Mouse (Mus musculus): ENCODE data around the gene Dnajb11.

Dnajb11 gene

GRCm38 (mm10) chr16:22857431-22858113, at the start of gene Dnajb11, which contains the start of gene Tbccd1:
Gene Dnajb11, plus strand, starts transcription at chr16:22857845.
Gene Tbccd1, minus strand, starts transcription at chr16:22857669.
- DNase-seq, result peak; percentile 99 to 100

- no peak for DNase-seq
Observed at GRCm38 (mm10) chr16:22811477-22811876, 46.2 kb upstream of the Dnajb11 start, which contains the start of gene Crygs. Gene Crygs, minus strand, starts transcription at chr16:22811577.

- DNase-seq, result no peak
Observed at GRCm38 (mm10) chr16:22820731-22821130, 36.9 kb upstream of the Dnajb11 start.

- DNase-seq, result no peak
Observed at GRCm38 (mm10) chr16:22832932-22833525, 24.6 kb upstream of the Dnajb11 start.

GRCm38 (mm10) chr16:22839146-22839857, 18.3 kb upstream of the Dnajb11 start:
- DNase-seq, result no peak

GRCm38 (mm10) chr16:22842871-22843270, 14.8 kb upstream of the Dnajb11 start:
- DNase-seq, result no peak

- peak; percentile 94 to 95 for DNase-seq
Observed at GRCm38 (mm10) chr16:22844061-22844801, 13.4 kb upstream of the Dnajb11 start.

- no peak for DNase-seq
Observed at GRCm38 (mm10) chr16:22844834-22845233, 12.8 kb upstream of the Dnajb11 start.

GRCm38 (mm10) chr16:22845481-22845880, 12.2 kb upstream of the Dnajb11 start:
- DNase-seq, result peak; percentile 64 to 78

GRCm38 (mm10) chr16:22847686-22848085, 10.0 kb upstream of the Dnajb11 start:
- no peak for DNase-seq

GRCm38 (mm10) chr16:22848331-22848730, 9.3 kb upstream of the Dnajb11 start:
- DNase-seq, result no peak

GRCm38 (mm10) chr16:22852709-22853108, 4.9 kb upstream of the Dnajb11 start:
- DNase-seq, result no peak

- DNase-seq, result no peak
Observed at GRCm38 (mm10) chr16:22856773-22857172, 872 bp upstream of the Dnajb11 start.

GRCm38 (mm10) chr16:22872397-22872796, 14.8 kb downstream of the Dnajb11 start:
- DNase-seq, result no peak

GRCm38 (mm10) chr16:22873369-22873768, 15.7 kb downstream of the Dnajb11 start:
- no peak for DNase-seq

- DNase-seq, result peak in 1 of 2 experiments; percentile 60
Observed at GRCm38 (mm10) chr16:22876218-22877043, 18.8 kb downstream of the Dnajb11 start.

GRCm38 (mm10) chr16:22877660-22878390, 20.2 kb downstream of the Dnajb11 start:
- DNase-seq, result no peak

- DNase-seq, result no peak
Observed at GRCm38 (mm10) chr16:22878716-22879115, 21.1 kb downstream of the Dnajb11 start.

- no peak for DNase-seq
Observed at GRCm38 (mm10) chr16:22879945-22880595, 22.4 kb downstream of the Dnajb11 start.

- no peak for DNase-seq
Observed at GRCm38 (mm10) chr16:22880900-22881299, 23.3 kb downstream of the Dnajb11 start.

GRCm38 (mm10) chr16:22881487-22881886, 23.8 kb downstream of the Dnajb11 start:
- no peak for DNase-seq
